Mouse (Mus musculus) adipocyte (in vitro differentiated cells): Measurements from ENCODE around the gene Rundc3b.

Source experiments
- DNase-seq: peaks from one replicate; pipeline ENCODE4 v3.0.0-alpha.2; 2016; ENCODE audit warnings: low spot score

The Rundc3b gene

DNA sequence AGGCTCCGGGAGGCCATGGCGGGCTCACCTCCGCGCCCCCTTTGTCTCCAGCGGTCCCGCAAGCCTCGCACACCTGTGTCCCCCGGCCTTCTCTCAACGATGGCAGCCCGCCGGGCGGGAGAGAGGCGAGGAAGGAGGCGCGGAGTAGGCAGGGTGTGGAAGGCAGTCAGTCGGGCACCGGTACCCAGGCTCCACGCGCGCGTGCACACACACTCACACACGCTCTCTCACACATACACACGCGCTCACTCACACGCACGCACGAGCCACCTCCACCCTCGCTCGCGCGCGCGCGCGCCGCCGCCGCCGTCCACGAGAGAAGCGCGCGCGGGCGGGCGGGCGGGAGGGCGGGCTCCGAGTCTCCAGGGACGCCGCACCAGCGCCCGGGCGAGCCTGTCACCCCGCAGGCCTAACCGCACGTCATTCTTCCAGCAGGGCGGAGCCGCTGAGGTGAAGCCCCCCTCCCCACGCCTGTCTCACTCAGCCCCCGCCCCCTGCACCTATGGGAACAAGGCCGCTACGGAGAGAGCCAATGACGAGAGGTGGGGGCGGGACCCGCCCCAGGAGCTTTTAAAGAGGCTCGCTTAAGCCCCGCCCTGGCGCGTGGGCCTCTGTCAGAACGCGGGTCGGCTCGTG is at the start of gene Rundc3b:
Rundc3b (minus strand) TSS at position 357 of the 636 bp plus-strand sequence.
- no peak for DNase-seq

DNA sequence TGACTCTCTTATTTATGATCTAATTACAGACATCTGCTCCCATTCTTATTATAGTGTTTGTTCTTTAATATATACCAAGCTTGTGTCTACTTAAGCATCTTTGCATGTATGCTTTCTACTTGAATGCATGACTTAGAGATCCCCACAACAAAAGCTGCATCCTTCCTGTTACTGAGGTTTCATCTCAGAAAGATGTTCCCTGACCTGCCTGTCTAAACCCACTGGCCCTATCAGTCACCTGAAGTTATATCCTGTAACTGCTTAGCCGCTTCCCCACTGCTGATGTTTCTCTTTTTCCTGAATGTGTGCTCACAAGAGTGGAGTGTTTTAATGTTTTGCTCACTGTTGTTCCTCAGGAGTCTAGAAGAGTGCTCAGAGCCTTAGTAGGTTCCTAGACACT is 46.9 kb upstream of the Rundc3b start:
- no peak for DNase-seq

DNA sequence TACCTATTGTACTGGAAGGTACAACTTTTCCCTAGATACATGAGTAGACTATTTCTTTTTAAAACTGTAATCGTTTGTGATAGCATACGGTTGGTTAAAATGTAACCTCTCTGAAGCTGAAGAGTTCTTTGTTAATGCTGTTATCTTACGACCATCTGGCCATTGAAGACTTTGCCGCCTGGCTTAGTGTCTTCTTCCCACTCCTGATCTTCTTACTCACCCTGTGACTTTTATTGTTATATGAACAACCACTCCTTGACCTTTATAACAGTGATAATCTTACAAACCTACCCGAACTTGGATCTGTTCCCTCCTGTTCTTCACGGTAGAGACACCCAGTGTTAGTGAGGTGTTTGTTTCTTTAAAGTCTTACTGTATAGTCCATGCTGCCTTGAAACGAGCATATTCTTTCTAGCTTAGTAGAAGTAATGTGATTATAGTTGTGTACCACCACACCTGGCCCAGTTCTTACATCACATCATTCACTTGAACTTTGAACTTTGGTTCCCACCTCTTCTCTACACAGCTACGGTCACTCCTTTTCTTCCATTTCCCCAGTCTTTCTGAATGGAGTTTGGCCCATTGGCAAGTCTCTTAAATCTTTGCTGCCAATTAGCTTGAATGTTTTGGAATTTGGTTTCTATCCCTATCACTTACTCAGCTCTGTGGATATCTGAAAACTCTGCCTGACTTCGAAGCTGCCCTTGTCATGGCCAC is 45.2 kb upstream of the Rundc3b start:
- DNase-seq, result no peak

DNA sequence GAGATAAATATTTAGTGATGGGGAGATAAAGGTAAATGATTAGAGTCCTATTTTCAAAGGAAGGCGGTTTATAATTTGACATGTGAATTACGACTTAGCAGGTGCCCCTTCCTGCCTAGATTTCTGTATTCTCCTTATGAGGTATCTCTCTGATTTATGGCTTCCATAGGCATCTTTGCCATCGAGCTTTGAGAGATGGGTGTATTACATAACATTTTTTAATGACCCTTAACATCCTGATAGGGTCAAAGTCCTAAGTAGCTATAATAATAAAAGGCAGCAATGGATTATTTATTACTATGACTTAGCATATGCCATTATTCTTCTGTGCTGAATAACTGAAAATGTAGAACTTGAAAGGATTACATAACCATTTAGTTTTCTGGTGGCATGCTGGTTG is 41.9 kb upstream of the Rundc3b start:
- no peak for DNase-seq

DNA sequence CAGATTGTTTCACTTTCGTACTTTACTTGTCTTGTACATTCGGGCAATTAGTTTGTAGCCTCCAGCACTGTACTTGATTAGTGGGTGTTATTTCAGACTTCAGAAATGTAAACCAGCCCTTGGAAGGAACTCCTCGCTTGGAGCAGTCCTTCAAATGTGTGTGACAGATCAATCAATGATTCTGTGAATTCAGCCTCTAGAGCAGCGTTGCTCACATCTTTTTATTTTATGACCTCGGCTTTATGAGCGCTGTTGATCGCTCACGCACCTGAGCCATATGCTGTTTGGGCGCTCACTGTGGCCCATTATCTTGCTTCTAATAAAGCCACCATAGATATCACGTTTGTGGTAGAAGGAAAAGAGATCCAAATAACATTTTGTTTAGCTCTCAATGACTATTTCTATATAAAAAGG is 38.0 kb upstream of the Rundc3b start:
- DNase-seq, result no peak

DNA sequence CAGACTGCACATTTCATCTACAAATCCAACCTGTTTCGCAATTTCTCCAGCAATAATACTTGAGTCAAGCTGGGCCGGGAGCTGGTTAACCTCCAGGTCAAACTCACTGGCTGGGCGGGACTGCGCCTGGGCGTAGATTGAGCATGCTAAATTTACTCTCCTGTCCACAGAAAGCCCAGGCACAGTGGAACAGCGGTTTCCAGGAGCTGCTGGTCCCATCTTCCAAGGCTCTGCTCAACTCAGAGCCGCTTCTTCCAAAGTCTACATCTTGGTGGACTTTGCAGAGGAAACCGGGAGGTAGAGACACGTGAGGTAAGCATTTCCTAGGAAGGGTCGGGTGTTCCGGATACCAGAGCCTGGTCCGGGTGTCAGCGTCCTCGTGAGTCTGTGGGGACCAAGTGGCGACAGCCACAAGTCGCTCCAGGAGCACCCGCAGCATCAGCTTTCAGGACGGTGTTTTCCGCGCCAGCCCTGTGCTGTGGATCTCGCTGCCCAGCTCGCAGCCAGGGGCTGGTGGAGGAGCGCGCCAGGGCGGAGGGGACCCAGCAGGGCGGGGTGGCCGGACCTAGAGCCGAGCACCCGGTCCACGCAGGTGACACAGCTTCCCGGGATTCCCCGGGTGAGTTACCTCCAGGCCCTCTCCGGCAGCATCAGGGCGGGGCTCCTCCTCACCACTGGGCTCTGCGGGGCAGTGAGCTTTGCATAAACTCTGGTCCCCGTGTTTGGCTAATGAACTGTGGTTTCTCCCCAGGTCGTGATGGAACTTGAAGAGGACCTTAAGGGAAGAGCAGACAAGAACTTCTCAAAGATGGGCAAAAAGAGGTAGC is 37.4 kb upstream of the Rundc3b start, which contains the start of gene Abcb1a:
Abcb1a (plus strand) TSS at position 167 of the 827 bp plus-strand sequence.
- DNase-seq, result peak; percentile 45

DNA sequence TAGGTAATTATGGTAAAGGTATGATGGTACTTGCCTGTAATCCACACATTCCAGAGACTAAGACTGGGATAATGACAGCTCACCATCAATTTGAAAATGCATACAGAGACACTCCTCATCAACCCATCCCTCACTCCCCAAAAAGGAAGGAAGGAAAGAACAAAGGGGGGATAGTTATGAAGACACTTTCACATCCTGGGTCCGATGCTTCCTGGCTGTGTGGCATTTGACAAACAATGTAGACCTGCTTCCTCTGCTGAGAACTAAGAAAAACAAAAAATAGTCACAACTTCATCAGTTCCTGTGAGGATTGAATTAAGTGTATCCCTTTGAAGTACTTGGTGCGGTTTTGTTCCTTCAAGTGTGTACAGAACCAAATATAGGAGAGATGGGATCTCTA is 29.3 kb upstream of the Rundc3b start:
- no peak for DNase-seq

DNA sequence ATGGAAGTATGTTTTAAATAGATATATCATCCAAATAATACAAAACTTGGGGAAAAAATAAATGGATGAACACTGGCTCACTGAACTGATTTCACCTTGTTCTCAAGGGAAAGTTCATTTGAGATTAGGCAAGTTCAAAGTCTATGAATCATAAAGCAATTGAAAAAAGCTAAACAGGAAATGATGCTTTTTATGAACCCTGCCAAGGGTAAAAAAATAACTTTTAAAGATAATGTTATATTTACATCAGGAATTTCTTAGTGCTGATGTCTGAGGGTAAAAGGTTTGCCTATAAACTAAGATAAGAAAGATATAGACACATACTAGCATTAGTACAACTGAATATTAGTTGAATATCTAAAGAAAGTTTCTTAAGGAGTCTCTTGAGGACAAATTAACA is 26.0 kb upstream of the Rundc3b start:
- DNase-seq, result no peak

DNA sequence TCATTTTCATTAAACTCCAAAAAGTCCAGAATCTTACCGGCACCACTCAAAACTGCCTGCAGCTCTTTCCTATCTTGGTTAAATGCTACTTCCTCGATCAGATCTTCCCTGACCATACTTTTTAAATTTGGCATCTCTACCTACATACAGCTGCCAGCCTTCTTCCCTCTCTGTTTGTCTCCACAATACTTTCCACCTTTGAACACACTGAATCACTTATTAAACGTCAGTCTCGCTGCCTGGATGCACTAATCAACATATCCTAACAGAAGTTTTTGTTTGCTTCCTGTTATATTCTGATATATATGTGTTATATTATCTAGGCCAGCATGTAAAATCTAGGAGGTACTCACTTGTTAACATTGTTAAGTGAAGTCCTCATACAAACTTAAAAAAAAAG is 25.5 kb upstream of the Rundc3b start:
- no peak for DNase-seq

DNA sequence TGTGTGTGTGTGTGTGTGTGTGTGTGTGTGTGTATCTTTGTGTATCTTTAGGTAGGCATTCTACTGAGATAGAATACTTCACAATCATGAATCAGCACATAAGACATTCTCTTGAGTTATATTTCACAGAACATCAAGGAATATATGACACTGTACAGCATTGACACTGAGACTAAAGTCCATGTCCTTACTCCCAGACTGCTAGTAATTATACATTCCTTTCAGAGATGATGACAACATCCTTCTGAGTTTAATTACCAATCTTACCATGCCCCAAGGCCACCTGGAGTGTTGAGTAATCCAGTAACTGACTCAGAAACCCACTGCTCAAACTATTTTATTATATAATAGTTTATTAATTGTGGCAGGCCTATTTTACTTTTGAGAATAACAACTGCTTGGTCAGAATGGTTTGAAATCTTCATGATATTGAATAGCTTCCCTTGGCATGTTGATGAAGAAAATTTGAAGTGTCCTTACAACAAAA is 11.8 kb upstream of the Rundc3b start:
- DNase-seq, result no peak

DNA sequence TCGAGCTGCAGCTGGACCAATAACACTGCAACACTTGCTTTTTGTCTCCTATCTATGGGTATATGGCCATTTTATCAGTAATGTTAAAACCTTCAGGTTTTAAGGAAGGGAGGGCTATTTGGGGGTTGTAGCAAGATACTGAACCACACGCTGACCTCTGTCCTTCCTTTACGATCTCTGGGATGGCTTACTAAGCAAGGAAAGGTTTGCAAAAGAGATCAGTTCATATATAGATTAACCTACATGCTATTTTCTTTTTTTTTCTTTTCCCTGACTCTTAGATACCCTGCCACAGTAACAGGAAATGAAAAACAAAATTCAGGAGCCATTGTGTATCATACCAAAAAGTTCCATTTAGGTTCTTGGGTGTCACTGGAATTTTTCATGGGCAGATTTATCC is 10.1 kb upstream of the Rundc3b start:
- DNase-seq, result no peak

DNA sequence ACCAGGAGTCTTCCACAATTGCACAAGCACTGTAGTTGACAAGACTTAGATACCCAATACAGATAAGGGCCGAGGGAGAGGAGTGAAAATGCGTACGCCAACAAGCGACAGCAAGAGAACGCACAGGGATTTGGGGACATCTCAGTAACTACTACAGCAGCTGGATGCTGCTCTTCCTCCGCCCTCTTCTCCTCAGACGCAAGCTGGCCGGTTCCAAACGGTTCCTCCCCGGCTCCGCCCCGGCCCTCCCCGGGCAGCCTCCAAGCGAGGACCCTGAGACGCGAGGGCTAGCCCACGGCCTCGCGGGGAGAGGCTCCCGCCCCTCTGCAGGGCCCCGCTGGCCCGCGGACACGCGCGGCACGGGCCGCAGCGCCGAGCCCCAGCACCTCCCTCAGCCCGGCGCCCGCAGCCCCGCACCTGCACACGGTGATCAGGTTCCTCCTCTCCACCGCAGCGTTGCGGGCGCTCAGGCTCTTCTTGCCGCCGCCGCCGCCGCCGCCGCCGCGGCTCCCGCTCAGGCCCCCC is 619 bp downstream of the Rundc3b start:
- no peak for DNase-seq

DNA sequence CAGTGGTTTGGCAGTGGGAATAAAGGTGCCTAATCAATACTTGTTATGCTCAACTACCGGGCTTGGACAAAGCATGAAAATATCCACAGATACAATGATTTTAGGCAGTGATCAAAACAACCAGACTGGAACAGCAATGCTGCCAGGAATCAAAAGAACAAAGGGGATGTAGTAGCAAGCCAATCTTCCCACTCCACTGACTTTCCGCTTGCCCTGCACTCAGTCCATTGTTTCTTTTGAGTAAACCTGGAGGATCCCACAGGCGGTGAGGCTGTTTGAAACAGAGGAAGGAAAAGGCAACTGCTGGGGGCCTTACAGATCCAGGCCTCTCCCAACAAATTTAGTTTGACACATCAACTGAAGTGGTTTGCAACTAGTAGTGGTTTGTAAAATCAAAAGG is 51.6 kb downstream of the Rundc3b start:
- DNase-seq, result no peak

DNA sequence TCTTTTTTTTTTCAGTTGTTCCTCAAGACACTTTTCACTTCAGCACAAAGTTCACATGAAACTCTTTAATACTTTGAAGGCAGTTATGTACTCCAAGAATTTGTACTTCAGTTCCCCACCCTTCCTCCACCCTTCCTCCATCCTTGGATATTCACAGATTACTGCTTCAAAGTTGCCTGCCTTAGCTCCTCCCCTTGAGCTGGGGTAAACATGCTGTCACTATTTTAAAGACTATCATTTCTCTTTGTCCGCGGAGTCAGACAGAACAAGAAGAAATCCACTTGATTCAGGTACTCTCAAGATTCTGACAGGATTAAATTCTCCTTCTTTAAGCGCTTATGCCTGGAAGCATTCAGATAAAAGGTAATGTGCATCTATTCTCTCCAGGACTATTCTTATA is 55.9 kb downstream of the Rundc3b start:
- DNase-seq, result no peak

DNA sequence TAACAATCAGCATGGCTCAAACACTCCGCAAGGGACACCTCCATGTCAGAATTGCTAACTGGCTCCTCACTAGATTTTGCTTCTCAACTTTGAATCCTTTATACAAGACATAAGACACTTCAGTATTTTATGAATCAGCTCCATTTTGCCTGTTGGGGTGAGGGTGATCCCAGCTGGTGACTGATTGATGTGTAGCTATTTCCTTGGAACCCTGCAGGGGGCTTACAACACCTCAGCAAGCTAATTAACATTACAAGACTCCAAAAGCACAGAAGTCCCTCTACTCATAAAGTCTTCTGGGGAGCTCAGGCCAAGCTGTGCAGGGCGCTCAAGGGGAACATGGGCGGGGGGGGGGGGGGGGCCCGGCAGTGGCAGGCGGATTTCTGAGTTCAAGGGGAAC is 78.2 kb downstream of the Rundc3b start:
- DNase-seq, result no peak

DNA sequence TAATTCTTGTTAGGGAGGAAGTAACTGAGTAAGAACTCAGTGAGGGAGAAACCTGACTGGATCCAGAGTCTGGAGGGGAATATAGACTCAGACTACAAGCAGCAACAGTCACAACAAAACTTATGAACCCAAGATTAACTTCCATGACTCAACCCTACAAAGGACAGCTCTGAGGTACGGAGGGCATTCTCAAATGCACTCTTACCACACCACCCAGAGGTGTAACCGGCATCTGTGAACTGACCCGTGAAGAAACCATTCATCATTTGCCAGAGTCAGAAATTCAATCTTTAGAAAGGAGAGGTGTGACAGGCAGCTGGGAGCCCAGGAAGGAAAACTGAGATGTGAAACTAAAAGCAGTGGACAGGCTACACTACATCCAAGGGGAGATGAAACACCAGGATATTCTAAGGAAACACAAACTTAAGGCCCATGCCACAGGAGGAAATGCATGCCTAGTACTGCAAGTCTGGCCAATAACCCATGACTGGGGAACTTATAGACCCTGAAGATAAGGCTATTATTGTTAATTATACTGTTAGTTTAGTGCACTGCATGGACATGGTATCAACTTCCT is 80.0 kb downstream of the Rundc3b start:
- no peak for DNase-seq

DNA sequence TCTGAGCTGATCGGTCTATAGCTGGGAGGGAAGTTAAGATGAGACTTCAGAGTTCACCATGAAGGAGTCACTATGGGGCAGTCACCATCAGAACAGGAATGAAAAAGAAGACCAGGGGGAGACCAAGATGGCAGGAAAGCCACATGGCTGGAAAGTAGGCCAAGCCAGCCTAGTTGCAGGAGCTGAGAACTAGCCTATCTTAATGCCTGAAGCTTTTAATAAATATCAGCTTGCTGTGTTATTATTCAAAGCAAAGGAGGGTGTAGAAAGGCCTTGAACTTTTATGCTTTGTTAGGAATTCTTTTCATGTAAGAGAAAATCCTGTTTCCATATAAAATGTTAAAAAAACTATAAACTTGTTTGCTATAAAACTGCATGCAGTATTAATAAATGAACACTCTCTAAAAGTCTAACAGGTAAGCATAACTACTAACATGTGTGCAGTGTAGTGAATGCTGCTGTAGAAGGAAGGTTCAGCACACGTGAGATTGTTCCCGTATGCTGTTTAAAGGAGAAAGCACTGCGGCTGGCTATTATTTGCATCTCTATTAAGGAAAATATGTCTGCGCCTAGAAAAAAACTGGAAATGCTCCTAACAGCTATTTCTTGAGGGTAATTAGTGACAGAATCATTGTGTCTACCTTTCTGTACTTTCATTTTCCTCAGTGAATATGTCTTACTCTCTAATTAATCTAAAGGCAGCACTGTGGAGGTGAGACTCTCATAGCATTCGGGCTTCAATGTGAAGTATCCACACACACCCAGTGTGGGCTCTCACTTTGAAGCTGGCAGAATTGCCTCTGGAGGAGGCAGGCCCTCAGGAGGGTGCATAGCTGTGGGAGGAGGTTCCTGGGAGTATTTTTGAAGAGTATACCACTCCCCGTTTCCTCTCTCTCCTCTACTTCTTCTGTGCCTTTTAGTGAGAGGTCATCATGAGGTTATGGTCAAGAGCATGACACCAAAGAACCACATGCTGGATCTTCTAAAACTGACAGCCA is 81.3 kb downstream of the Rundc3b start:
- no peak for DNase-seq

DNA sequence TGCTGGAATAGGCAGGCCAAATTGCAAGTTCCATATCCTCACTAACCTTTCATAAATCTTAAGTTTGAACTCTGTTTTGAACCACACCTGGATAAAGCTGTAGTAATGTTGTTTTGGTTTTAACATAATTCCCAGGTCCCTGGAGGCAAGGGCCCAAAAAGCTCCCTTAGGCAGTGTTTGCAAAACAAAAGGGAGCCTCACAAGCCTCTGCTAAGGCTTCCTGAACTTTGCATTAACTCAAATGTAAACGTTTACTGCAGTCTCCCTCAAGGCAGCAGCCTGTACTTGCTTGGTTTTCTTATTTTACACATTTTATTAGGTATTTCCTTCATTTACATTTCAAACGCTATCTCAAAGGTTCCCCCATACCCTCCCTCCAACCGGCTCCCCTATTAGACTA is 103.7 kb downstream of the Rundc3b start:
- no peak for DNase-seq

DNA sequence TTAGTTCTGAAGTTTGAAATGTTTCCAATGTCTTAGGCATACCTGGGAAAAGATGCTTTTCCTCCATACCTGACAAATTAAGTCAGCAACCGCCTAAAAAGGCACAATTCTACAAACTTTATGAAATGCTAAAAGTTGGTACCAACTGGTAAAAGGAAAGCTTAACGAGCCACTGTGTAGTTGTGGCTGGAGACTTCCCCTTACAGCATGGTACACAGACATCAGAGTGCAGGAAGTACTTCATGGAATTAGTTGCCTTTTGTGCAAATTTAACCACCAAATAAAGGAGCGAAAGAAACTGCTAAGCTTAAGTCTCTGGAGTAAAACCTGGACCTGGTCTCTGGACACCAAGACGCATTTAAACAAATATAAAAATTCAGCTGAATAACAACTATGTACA is 131.0 kb downstream of the Rundc3b start:
- no peak for DNase-seq

DNA sequence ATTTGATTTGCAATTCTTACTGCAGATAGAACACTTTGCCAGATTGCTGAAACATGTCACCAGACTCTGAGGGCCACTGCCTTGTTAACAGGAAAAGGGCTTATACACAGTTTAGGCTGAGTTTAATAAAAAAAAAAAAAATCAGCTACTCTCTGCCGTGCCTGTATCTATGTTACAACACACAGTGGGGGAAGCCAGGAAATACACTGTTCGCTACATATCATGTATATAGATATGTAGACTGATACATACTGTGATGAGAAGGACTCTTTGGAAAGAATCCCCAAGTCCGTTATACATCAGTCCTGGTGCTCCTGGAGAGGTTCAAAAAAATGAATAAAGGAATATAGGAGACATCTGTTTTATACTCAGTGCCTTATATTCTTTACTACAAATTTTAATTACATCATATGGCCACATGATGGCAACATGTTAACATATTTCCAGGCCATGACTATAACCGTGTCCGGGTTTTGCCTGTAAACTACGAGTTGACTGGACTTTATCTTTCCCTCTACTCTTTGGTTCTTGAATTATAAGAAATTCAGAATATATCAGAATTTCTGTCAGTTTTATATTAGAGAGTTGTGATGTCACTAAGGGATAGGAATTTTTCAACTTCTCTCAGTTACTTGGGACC is 133.2 kb downstream of the Rundc3b start:
- DNase-seq, result peak; percentile 61
